Mouse (Mus musculus) mesoderm, embryonic 11.5 days (tissue): ENCODE results near the gene Capza1.

ENCODE experiments used
- DNase-seq: peaks from one replicate; pipeline ENCODE4 v3.0.0-alpha.2; 2012; ENCODE audit warnings: low read depth, low spot score

Gene Capza1

DNA sequence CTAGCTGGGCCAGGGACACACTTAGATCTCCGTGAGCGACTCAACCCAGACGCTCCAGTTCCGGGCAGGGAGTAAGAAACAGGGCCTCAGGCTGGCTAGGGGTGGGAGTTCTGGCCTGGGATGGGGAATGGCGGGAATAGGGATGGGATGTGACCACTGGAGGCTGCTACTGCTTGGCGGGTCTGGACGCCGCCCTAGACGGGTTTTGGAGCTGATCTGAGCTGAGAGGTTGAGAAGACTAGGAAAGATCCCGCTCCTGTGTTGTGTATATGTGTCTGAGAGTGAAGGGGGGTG is 75.0 kb downstream of the Capza1 start:
- DNase-seq: no peak

DNA sequence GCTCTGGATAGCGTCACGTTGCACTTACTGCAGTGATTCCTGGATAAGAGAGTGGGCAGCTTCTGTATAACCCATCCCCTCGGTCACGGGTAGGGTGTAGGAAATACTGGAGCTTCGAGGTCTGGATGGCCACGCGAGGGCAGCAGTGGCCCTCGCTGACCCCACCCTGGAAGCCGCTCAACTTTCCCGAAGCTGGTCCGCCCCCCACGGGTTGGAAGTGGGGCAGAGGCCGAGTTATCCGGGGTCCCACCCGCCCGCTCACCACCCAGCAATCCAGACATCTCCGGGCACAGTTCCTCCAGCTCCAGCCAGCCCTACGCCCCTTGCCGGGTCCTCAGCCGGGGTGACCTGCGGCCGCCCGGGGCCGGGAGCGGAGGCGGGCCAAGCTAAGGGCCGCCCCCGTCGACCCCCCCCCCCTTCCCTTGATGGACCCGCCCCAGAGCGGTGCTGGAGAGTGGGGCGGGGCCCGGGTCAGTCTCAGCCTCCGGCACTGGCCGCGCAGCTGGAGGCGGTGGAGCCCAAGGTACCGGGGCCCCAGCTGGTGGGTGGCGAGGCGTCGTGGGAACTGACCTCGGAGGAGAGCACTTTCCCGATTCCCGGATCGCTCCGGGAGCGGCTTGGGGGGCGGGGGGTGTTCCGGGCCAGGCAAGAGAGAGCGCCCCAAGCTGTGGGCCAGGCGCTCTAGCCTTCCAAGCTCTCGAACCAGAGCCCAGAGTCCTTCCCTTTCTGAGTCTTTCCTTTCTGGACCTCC is 75.6 kb downstream of the Capza1 start:
- peak; percentile 84 for DNase-seq

- DNase-seq: no peak
Observed at GRCm38 (mm10) chr3:104788075-104788474, 76.2 kb downstream of the Capza1 start, which contains the start of gene Rhoc. Gene Rhoc, plus strand, starts transcription at chr3:104788375.

GRCm38 (mm10) chr3:104785284-104785683 is 79.0 kb downstream of the Capza1 start:
- DNase-seq: no peak

DNA sequence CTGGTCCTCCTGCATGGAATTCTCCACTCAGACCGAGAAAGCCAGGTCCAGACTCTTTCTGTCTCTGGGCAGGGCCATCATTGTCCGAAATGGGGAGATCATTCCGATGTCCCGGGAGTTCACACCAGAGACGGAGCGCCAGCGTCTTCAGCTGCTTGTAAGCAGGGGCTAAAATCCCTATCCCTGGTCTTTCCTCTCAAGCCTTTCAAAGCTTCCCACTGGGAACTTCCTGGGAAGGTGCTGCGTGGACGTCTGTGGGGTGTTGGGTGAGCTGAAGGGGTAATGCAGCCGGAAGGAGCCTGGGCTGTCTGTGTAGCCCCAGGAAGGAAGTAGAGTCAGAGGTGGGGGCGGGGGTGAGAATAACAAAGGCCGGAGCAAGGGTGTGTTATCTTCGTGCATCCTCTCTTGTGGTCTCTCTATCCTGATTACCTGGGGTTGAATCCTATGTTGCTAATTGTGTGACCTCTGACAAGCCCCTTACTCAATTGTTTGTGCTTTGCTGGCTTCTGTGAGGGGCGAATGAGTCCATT is 80.3 kb downstream of the Capza1 start:
- no peak for DNase-seq

GRCm38 (mm10) chr3:104782061-104782681 is 82.1 kb downstream of the Capza1 start:
- no peak for DNase-seq

DNA sequence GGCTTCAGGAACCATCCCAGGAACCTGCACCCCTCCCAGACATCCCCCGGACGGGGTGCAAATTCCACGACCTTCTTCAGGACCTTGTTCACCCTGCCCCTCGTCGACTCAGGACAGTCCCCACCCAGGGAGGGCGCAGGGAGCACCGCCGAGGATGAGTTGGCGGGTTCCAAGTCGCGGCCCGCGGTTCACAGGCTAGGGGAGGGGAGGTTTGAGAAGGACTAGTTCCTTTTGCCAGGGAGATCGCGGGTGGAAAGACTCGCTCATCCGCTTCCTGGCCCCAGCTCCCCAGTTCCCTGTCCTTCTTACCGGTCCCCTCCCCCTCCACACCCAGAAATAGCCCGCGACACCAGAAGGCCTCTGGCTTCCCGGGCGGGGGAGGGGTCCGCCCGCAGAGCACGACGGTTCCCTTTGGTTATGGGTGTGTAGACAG is 82.8 kb downstream of the Capza1 start, which contains the start of gene Fam19a3:
Fam19a3 (minus strand) TSS at position 370 of the 433 bp plus-strand sequence.
- DNase-seq: no peak

GRCm38 (mm10) chr3:104780561-104781420 is 83.5 kb downstream of the Capza1 start, which contains the start of gene Ppm1j:
Gene Ppm1j, plus strand, starts transcription at chr3:104781056.
- peak; percentile 61 for DNase-seq

GRCm38 (mm10) chr3:104779949-104780348 is 84.4 kb downstream of the Capza1 start:
- peak; percentile 89 for DNase-seq

DNA sequence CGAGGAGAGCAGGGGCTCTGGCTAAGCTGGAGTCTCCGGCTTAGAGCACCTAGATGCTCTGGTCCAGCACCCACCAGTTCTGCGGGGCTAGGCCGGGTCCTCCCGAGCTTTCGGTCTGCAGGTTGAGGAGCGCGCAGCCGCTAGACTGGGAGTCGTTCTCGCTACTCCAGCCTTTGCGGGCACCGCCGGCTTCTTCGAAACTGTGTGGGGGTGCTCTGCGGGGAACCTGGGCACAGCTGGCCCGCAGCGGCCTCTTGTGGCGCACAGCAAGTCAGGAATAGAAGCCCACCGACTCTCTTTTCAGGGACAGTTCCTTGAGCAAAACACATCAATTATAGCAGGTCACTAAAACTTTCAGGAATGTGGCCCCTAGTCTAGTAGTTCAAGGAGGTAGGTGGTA is 87.0 kb downstream of the Capza1 start:
- DNase-seq: peak; percentile 69

DNA sequence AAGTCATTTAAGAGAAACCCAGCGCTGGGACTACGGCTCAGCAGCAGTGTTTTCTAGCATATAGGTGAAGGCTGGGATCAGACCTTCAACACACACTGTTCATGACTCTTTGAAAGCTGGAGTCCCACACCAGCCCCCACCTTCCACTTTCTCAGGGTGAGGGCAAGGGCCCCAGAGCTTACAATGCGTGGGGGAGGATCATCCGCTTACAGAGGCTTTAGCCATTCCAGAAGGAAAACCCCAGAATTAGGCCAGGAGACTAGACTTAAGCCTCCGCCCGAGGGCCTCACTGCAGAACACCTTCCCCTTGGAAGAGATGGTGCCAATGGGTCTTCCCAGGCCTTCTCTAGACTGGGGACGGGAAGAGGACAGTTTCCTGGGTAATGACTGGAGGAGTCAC is 91.0 kb downstream of the Capza1 start:
- no peak for DNase-seq
